In genomic region chr17:29882885-29883284, GRCm38 (mm10) we compare ENCODE assay signal across 7 mouse cellular contexts.
DNase-seq lines count a peak whose midpoint lies in the region; ATAC-seq lines count a peak whose summit lies in the region.

No protein-coding gene starts in this region.

- WGBS in forebrain, embryonic 16.5 days: 0% methylated on average over 5 of the region's 5 CpGs
- WGBS in midbrain, embryonic 12.5 days: 1% methylated on average over 5 of the region's 5 CpGs

- peak; percentile 68 for DNase-seq in 3T3-L1 (ENCODE audit: low read depth, low spot score)
- peak; percentile 63 for DNase-seq in CD4-positive helper T cell, adult 2 months (ENCODE audit: low read depth, low spot score)
- DNase-seq in c-Kit-positive CD71-positive TER-119-negative erythroid progenitor cells, embryonic 14.5 days (ENCODE audit: low read depth): peak; percentile 33
- DNase-seq in layer of hippocampus, postnatal 25 days (ENCODE audit: extremely low spot score in 1 of 2, low spot score in 1 of 2): peak; percentile 73 to 86
- DNase-seq in spleen, postnatal 10 days (ENCODE audit: low spot score in 2 of 2): peak; percentile 63 to 78

- H3K9me3 ChIP-seq in forebrain, embryonic 16.5 days (ENCODE audit: control insufficient read depth, low read length): no peaks in the 10 kb centered on the region
- H3K9me3 ChIP-seq in midbrain, embryonic 12.5 days: no peaks in the 10 kb centered on the region

- peak overlapping the region; percentile 48 for H3K9ac ChIP-seq in forebrain, embryonic 16.5 days (replicated peaks; ENCODE audit: low read depth, low read length)
- 0 out of 2 replicates have a peak overlapping the region, but pooled peaks have one; percentile 25 for H3K9ac ChIP-seq in midbrain, embryonic 12.5 days (replicated peaks)

- no peak for ATAC-seq in forebrain, embryonic 16.5 days
- ATAC-seq in midbrain, embryonic 12.5 days (ENCODE audit: low FRiP score, low read depth): no peak

- H3K4me2 ChIP-seq in forebrain, embryonic 16.5 days (ENCODE audit: low read length): peak overlapping the region; percentile 95
- peak overlapping the region; percentile 95 for H3K4me2 ChIP-seq in midbrain, embryonic 12.5 days (replicated peaks)

- 0 out of 2 replicates have a peak, but pooled peaks cover 2% of the 10 kb centered on the region for H3K27me3 ChIP-seq in forebrain, embryonic 16.5 days (replicated peaks; ENCODE audit: control insufficient read depth, insufficient read depth, low read length)
- H3K27me3 ChIP-seq in midbrain, embryonic 12.5 days: peaks cover 41% of the 10 kb centered on the region

- no peak overlapping the region; the same call in 1 of the 2 replicates for H3K27ac ChIP-seq in forebrain, embryonic 16.5 days (ENCODE audit: low read length)
- peak overlapping the region; percentile 90 for H3K27ac ChIP-seq in midbrain, embryonic 12.5 days (replicated peaks)

- H3K36me3 ChIP-seq in forebrain, embryonic 16.5 days (ENCODE audit: control insufficient read depth, insufficient read depth): no peaks in the 10 kb centered on the region
- H3K36me3 ChIP-seq in midbrain, embryonic 12.5 days: no peaks in the 10 kb centered on the region

- peaks cover 57% of the 10 kb centered on the region for H3K4me1 ChIP-seq in forebrain, embryonic 16.5 days (replicated peaks; ENCODE audit: control insufficient read depth, insufficient read depth, low read length)
- peaks cover 62% of the 10 kb centered on the region for H3K4me1 ChIP-seq in midbrain, embryonic 12.5 days

- H3K4me3 ChIP-seq in forebrain, embryonic 16.5 days (replicated peaks; ENCODE audit: low read length): peak overlapping the region; percentile 67
- H3K4me3 ChIP-seq in midbrain, embryonic 12.5 days: peak overlapping the region; percentile 74; the same call in 1 of the 2 replicates
